Mouse (Mus musculus) lung, embryonic 14.5 days (tissue): ENCODE measurements around the gene Stom. TPM values are rescaled to one million over a fixed set of nuclear protein-coding genes. Genes with fewer than 3 reads are reported as not detected.

Experiments
- ATAC-seq: fragments of 200-750 bp; cut with Nextera tagmentation; 2 replicates; pipeline ENCODE4 v1.8.0; 2017; ENCODE audit warnings: mild to moderate bottlenecking, moderate TSS enrichment, moderate library complexity; ENCODE audit not compliant: insufficient read depth
- DNase-seq: peaks from one replicate; pipeline ENCODE4 v3.0.0-alpha.2; 2015
- H3K27ac ChIP-seq: fragments of 300-500 bp; sonication (generic); 2 replicates; pipeline ENCODE4 v1.5.1; 2014; ENCODE audit warnings: low read depth, mild to moderate bottlenecking, moderate library complexity
- H3K27me3 ChIP-seq: fragments of 300-500 bp; sonication (generic); 2 replicates; pipeline ENCODE4 v1.6.1; 2014; ENCODE audit warnings: low read length, control low read depth; ENCODE audit not compliant: insufficient read depth
- H3K36me3 ChIP-seq: fragments of 300-500 bp; sonication (generic); 2 replicates; pipeline ENCODE4 v1.6.1; 2014; ENCODE audit warnings: control low read depth; ENCODE audit not compliant: insufficient read depth
- H3K4me1 ChIP-seq: fragments of 300-500 bp; sonication (generic); 2 replicates; pipeline ENCODE4 v1.6.1; 2014; ENCODE audit warnings: antibody characterized with exemption, control low read depth; ENCODE audit not compliant: insufficient read depth
- H3K4me2 ChIP-seq: fragments of 300-500 bp; sonication (generic); 2 replicates; pipeline ENCODE4 v1.6.1; 2014; ENCODE audit warnings: mild to moderate bottlenecking
- H3K4me3 ChIP-seq: fragments of 300-500 bp; sonication (generic); 2 replicates; pipeline ENCODE4 v1.5.1; 2014; ENCODE audit warnings: low read depth, low read length
- H3K9ac ChIP-seq: fragments of 300-500 bp; sonication (generic); 2 replicates; pipeline ENCODE4 v1.6.1; 2014
- H3K9me3 ChIP-seq: fragments of 300-500 bp; sonication (generic); 2 replicates; pipeline ENCODE4 v1.6.1; 2016; ENCODE audit warnings: low read depth, low read length, control low read depth
- CTCF ChIP-seq: IDR thresholded peaks from 2 replicates; pipeline ENCODE4 v1.5.1; 2016; ENCODE audit warnings: antibody characterized with exemption, low read depth
- WGBS: fragments of 180-500 bp; shearing (Covaris S2); extraction: QIAGEN DNeasy Blood & Tissue Kit; methylation state at CpG from one replicate; pipeline ENCODE4 v1.1.7; 2014; 5-methylcytosine and 5-hydroxymethylcytosine counted together
- polyA plus RNA-seq: library from polyadenylated mRNA; unstranded; fragments of >200 nt; fragmentation: Nextera tagmentation; extraction: Ambion mirVana; gene quantifications from 2 replicates; pipeline ENCODE4 v1.2.1, GENCODE M21; 2014

The Stom gene
- polyA plus RNA-seq, 1 experiment from 2014 or later: 30.6 TPM

GRCm38 (mm10) chr2:35320399-35320798 lies 16.4 kb downstream of the Stom start:
- Histone ChIP-seq H3K4me3 (no peak overlapping the region), H3K27ac (no peak overlapping the region), H3K27me3 (no peaks in the 10 kb centered on the region), H3K36me3 (peaks cover 20% of the 10 kb centered on the region), H3K4me1 (no peaks in the 10 kb centered on the region), H3K4me2 (no peak overlapping the region), H3K9ac (no peak overlapping the region), H3K9me3 (no peaks in the 10 kb centered on the region)
- ATAC-seq (no peak), DNase-seq (no peak)
- WGBS: 88% methylated on average over 15 of the region's 15 CpGs
- TF ChIP-seq CTCF: no peak

GRCm38 (mm10) chr2:35318405-35318804 lies 18.4 kb downstream of the Stom start:
- H3K4me2 ChIP-seq: no peak overlapping the region
- no peak overlapping the region for H3K27ac ChIP-seq
- TF ChIP-seq CTCF: no peak
- no peaks in the 10 kb centered on the region for H3K4me1 ChIP-seq
- H3K9ac ChIP-seq: no peak overlapping the region
- no peak for DNase-seq
- no peaks in the 10 kb centered on the region for H3K27me3 ChIP-seq
- WGBS: 82% methylated on average over 12 of the region's 12 CpGs
- H3K9me3 ChIP-seq: no peaks in the 10 kb centered on the region
- peaks cover 21% of the 10 kb centered on the region for H3K36me3 ChIP-seq
- no peak overlapping the region for H3K4me3 ChIP-seq
- ATAC-seq: no peak

GRCm38 (mm10) chr2:35317604-35318003 lies 19.2 kb downstream of the Stom start:
- Histone ChIP-seq H3K9ac (no peak overlapping the region), H3K9me3 (no peaks in the 10 kb centered on the region), H3K27ac (no peak overlapping the region), H3K4me2 (no peak overlapping the region), H3K4me3 (no peak overlapping the region), H3K4me1 (no peaks in the 10 kb centered on the region), H3K27me3 (no peaks in the 10 kb centered on the region), H3K36me3 (peaks cover 21% of the 10 kb centered on the region)
- TF ChIP-seq CTCF: no peak
- DNase-seq (no peak), ATAC-seq (no peak)
- 74% methylated on average over 4 of the region's 4 CpGs for WGBS

- Histone ChIP-seq H3K4me2 (no peak overlapping the region), H3K9me3 (no peaks in the 10 kb centered on the region), H3K36me3 (0 out of 2 replicates have a peak, but pooled peaks cover 4% of the 10 kb centered on the region), H3K4me1 (no peaks in the 10 kb centered on the region), H3K27me3 (no peaks in the 10 kb centered on the region), H3K9ac (no peak overlapping the region), H3K27ac (no peak overlapping the region), H3K4me3 (no peak overlapping the region)
- no peak for TF ChIP-seq CTCF
- no peak for ATAC-seq
- 39% methylated on average over 3 of the region's 3 CpGs for WGBS
- DNase-seq: no peak
Observed at GRCm38 (mm10) chr2:35314300-35314699, 22.5 kb downstream of the Stom start.

- Histone ChIP-seq H3K9me3 (no peaks in the 10 kb centered on the region), H3K4me1 (no peaks in the 10 kb centered on the region), H3K27me3 (no peaks in the 10 kb centered on the region), H3K9ac (no peak overlapping the region), H3K36me3 (no peaks in the 10 kb centered on the region), H3K27ac (no peak overlapping the region), H3K4me2 (no peak overlapping the region), H3K4me3 (no peak overlapping the region)
- DNase-seq (no peak), ATAC-seq (no peak)
- 80% methylated on average over 4 of the region's 4 CpGs for WGBS
- no peak for TF ChIP-seq CTCF
Observed at GRCm38 (mm10) chr2:35309906-35310493, 26.8 kb downstream of the Stom start.

GRCm38 (mm10) chr2:35308166-35308565 lies 28.6 kb downstream of the Stom start:
- no peak for TF ChIP-seq CTCF
- no peaks in the 10 kb centered on the region for H3K36me3 ChIP-seq
- no peaks in the 10 kb centered on the region for H3K4me1 ChIP-seq
- ATAC-seq (no peak), DNase-seq (no peak)
- 44% methylated on average over 1 of the region's 1 CpGs for WGBS
- no peaks in the 10 kb centered on the region for H3K27me3 ChIP-seq
- H3K9me3 ChIP-seq: no peaks in the 10 kb centered on the region
- no peak overlapping the region for H3K4me3 ChIP-seq
- H3K4me2 ChIP-seq: no peak overlapping the region
- H3K9ac ChIP-seq: no peak overlapping the region
- no peak overlapping the region for H3K27ac ChIP-seq

- WGBS: 55% methylated on average over 13 of the region's 13 CpGs
- Histone ChIP-seq H3K9me3 (no peaks in the 10 kb centered on the region), H3K4me1 (0 out of 2 replicates have a peak, but pooled peaks cover 3% of the 10 kb centered on the region), H3K4me3 (no peak overlapping the region), H3K27me3 (no peaks in the 10 kb centered on the region), H3K4me2 (no peak overlapping the region), H3K9ac (no peak overlapping the region), H3K36me3 (0 out of 2 replicates have a peak, but pooled peaks cover 2% of the 10 kb centered on the region), H3K27ac (peak overlapping the region; percentile 61)
- peak; percentile 82 for ATAC-seq
- no peak for TF ChIP-seq CTCF
- DNase-seq: peak; percentile 73
Observed at GRCm38 (mm10) chr2:35302049-35302885, 34.5 kb downstream of the Stom start.
